Mouse (Mus musculus): ENCODE data around the gene Nr1h2.

Nr1h2 gene

GRCm38 (mm10) chr7:44553826-44554225, at the start of gene Nr1h2:
TSS of gene Nr1h2 (minus strand) at chr7:44553951.
- DNase-seq (ENCODE audit: low spot score) = peak; percentile 95

GRCm38 (mm10) chr7:44603186-44603855, 49.6 kb upstream of the Nr1h2 start:
- DNase-seq (ENCODE audit: low spot score) = no peak

DNA sequence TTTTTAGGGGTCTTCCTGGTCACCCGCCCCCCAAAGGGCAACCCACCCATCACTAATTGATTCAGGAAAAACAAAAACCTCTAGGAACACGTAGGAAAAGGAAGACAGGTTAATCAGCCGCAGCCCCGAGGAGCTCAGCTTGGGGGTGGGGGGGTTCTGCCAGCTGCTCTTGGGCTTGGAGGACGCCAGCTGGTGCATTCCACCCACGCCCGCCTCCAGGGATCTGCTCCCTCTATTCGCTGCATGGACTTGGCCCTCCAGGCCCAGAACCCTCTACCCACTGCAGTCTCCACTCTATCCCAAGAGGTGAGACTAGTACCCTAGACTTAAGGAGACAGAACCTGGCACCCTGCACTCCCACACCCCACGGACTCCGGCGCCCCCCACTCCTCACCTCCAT, 48.7 kb upstream of the Nr1h2 start:
- no peak for DNase-seq (ENCODE audit: low spot score)

GRCm38 (mm10) chr7:44601646-44602045, 47.9 kb upstream of the Nr1h2 start:
- no peak for DNase-seq (ENCODE audit: low spot score)

GRCm38 (mm10) chr7:44600691-44601262, 47.0 kb upstream of the Nr1h2 start:
- no peak for DNase-seq (ENCODE audit: low spot score)

GRCm38 (mm10) chr7:44598336-44598735, 44.6 kb upstream of the Nr1h2 start:
- no peak for DNase-seq (ENCODE audit: low spot score)

- no peak for DNase-seq (ENCODE audit: low spot score)
Measured at GRCm38 (mm10) chr7:44597666-44598065, 43.9 kb upstream of the Nr1h2 start.

GRCm38 (mm10) chr7:44596996-44597538, 43.3 kb upstream of the Nr1h2 start:
- DNase-seq (ENCODE audit: low spot score) = no peak

DNA sequence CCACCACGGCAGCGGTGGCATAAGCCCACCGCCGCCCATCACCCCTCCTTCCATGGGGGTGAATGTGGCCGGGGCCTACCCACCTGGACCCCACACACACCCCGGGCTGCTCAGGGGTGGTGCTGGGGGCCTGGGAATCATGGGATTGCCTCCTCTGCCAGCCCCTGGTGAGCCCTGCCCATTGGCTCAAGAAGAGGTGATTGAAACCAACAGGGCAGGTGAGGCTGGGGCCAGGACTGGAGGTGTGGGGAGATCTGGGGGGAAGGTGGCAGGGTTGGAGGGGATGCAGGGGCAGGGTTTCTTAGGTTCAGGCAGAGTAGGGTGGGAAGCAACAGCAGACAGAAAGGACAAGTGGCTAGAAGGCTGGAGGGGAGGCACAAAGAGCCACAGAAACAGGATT, 42.3 kb upstream of the Nr1h2 start:
- no peak for DNase-seq (ENCODE audit: low spot score)

- no peak for DNase-seq (ENCODE audit: low spot score)
Measured at GRCm38 (mm10) chr7:44595131-44595561, 41.4 kb upstream of the Nr1h2 start.

DNA sequence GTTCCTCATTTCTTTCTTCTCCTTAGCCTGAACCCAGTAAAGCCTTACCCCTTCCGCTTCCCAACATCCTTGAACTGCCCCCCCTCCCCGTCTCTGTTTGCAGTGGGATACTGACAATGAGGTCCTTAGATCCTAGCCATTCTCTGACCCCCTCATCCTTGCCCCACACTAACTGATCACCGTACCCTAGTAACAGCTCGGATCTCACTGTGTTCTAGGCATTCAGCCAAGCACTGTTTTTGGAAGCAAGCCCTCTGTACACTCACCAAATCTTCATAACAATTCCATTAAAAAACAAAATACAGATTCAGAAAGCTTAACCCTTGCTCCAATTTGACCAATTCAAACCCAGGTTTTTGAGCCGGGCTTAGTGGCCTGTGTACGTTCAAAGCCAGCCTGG, 40.5 kb upstream of the Nr1h2 start:
- DNase-seq (ENCODE audit: low spot score) = no peak

- peak; percentile 66 for DNase-seq (ENCODE audit: low spot score)
Measured at GRCm38 (mm10) chr7:44593775-44594174, 40.0 kb upstream of the Nr1h2 start.

DNA sequence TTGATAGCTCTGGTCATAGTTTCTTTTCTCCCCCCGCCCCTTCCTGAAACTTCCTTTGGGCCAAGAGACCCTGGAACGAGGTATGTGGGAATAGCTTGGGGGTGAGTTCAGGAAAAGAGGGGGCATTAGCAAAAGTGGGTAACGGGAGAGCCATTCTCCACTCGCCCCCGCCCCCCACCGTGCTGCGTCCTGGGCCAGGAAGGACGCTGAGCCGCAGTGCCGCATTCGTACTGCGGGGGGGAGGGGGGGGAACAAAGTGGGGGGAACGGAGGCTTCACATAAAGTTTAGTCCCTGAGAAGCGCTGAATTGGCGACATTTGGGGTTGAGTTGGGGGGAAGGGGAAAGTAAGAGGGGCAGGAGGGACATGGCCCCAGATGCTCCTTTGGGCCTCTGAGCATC, 39.3 kb upstream of the Nr1h2 start:
- DNase-seq (ENCODE audit: low spot score) = no peak

DNA sequence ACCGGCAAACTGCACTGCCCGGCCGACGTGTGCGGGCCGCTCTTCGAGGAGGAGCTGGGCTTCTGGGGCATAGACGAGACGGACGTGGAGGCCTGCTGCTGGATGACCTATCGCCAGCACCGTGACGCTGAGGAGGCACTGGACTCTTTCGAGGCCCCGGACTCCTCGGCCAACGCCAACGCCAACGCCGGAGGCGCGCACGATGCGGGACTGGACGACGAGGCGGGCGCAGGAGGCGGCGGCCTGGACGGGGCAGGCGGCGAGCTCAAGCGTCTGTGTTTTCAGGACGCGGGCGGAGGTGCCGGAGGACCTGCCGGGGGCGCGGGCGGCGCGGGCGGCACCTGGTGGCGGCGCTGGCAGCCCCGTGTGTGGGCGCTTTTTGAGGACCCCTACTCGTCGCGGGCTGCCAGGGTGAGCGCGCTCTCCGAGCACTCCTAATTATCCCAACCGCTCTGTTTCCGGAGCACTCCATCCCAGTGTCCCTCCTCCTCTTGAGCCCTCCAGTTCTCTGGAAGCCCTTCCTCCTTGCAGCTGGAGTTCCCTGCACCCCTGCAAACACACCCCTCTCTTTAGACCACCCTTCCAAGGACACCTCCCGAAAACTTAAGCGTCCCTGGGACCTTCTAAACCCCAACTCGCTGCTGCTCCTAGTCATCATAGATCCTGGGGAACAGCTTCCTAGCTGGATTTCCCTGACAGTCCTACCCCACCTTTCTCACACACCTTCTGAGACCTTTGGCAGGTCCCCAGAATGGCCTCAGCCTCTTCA, 37.8 kb upstream of the Nr1h2 start:
- DNase-seq (ENCODE audit: low spot score) = no peak

DNA sequence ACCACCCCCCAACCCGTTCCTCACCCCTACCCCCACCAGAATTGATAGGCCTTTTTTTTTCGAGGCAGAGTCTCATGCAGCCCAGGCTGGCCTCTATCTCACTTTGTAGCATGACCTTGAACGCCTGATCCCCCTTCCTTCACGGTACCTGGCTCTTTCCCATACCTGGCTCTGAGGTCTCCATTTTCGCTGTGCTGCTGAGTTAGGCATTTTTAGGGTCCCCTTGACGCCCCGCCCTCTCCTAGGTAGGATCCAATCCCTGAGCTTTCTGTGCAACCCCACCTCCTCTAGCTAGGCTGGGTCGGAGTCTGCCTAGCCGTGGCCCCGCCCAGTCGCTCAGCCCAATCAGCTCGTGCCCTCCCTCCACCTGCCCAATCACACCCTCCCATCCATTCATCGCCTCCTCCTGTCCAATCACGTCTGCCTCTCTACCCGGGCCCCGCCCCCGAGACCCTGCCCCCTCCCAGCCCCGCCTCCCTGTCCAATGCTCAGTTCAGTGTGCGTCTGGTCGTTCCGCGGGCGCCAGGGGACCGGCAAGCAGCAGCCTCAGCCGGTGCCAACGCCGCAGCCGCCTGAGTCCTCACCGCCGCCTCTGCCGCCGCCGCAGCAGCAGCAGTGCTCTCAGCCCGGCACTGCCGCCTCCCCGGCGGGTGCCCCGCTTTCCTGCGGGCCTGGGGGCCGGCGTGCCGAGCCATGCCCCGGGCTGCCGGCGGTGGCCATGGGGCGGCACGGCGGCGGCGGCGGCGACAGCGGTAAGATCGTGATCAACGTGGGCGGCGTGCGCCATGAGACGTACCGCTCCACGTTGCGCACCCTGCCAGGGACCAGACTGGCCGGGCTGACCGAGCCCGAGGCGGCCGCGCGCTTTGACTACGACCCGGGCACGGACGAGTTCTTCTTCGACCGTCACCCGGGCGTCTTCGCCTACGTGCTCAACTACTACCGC, 36.9 kb upstream of the Nr1h2 start, which contains the start of gene Kcnc3:
TSS of gene Kcnc3 (plus strand) at position 263 of the 946 bp plus-strand sequence.
- DNase-seq (ENCODE audit: low spot score) = peak; percentile 80

- no peak for DNase-seq (ENCODE audit: low spot score)
Measured at GRCm38 (mm10) chr7:44589946-44590345, 36.2 kb upstream of the Nr1h2 start.

GRCm38 (mm10) chr7:44589149-44589548, 35.4 kb upstream of the Nr1h2 start:
- DNase-seq (ENCODE audit: low spot score) = peak; percentile 62

DNA sequence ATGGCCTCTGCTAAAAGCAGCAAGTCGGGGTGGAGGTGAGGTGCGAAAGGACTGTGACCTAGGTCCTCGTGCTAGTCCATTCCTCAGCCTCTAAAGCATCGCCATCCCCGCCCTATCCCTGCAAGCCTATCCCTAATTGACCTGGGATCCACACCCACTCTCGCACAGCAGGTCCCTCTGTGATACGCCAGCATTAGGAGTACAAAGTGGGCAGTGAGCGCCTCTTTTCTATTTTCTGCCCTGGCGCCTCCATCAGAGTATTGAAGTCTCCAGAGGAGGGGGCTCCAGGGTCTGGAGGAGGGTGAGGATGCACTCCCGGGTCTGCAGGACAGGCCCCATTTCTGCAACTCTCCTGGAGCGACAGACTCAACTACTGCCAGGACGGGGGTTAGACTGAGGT, 34.6 kb upstream of the Nr1h2 start:
- no peak for DNase-seq (ENCODE audit: low spot score)

DNA sequence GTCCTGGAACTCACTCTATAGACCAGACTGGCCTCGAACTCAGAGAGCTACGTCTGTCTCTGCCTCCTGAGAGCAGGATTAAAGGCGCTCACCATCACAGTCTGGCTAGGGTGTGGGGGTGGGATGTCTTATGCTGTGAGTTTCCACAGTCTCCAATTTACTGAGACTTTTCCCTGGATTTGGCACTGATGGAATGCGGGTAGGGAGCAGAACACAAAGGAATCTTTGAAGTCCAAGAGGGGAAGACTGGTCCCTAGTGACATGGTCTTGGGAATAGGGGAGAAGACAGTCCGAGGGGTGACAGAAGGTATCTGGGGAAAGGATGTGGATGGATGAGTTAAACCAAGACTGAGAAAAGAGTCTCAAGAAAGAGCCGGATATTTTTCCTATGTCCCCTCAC, 33.9 kb upstream of the Nr1h2 start:
- no peak for DNase-seq (ENCODE audit: low spot score)

DNA sequence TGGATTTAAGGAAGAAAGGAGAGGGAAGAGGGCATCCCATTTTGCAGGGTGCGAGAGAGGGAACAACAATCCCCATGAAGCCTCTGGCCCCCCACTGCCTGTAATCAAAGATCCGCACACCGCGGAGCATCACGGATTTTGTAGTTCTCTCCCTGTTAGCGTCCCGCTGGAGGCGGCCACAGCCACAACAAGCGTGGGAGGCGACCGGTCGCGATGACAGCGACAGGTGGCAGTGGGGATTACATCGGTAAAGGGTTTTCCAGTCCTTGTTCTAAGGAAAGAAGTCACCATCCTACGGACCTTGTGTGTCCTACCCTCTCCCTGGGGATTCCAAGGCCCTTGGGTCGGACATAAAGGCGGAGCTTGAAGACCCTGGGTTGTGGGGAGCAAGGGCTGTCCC, 33.2 kb upstream of the Nr1h2 start:
- no peak for DNase-seq (ENCODE audit: low spot score)

- DNase-seq (ENCODE audit: low spot score) = no peak
Measured at GRCm38 (mm10) chr7:44586518-44586917, 32.8 kb upstream of the Nr1h2 start.

DNA sequence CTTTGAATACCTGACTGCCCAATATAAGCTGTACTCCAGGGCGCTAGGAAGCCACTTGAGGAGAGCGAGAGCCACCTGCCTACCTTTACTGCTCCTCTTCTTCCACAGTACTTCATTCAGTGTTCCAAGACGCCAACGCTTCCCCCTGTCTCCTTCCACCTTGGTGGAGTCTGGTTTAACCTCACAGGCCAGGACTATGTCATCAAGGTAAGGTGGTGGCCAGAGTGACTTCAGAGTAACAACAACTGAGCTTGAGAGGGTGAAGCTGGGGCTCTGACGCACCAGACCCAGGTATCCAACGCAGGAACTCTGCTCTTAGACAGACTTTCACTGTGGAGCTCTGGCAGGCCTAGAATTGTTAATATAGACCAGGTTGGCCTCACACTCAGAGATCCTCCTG, 31.9 kb upstream of the Nr1h2 start:
- no peak for DNase-seq (ENCODE audit: low spot score)
